Mouse (Mus musculus): ENCODE measurements around the gene Aox2. TPM values are rescaled to one million over a fixed set of nuclear protein-coding genes. Genes with fewer than 3 reads are reported as not detected.

Aox2 gene
- polyA plus RNA-seq, 1 experiment from 2014 or later = 0.02 TPM

- ATAC-seq (peak; percentile 73), DNase-seq (ENCODE audit: low spot score) (peak; percentile 74)
- no peak overlapping the region for H3K27ac ChIP-seq (ENCODE audit: low read length)
- H3K4me3 ChIP-seq (ENCODE audit: low read depth, low read length) = no peak overlapping the region
- H3K9me3 ChIP-seq (ENCODE audit: low read length) = no peaks in the 10 kb centered on the region
- H3K36me3 ChIP-seq (ENCODE audit: insufficient read depth, low read length) = no peaks in the 10 kb centered on the region
- no peaks in the 10 kb centered on the region for H3K27me3 ChIP-seq (replicated peaks; ENCODE audit: insufficient read depth, low read length)
- no peak overlapping the region for H3K4me2 ChIP-seq (replicated peaks; ENCODE audit: low read depth, low read length)
- 0 out of 2 replicates have a peak, but pooled peaks cover 3% of the 10 kb centered on the region for H3K4me1 ChIP-seq (ENCODE audit: insufficient read depth, low read depth, low read length)
- no peak overlapping the region for H3K9ac ChIP-seq (replicated peaks; ENCODE audit: low read depth)
- 39% methylated on average over 13 of the region's 13 CpGs for WGBS
- TF ChIP-seq CTCF (IDR thresholded peaks at IDR 0.05) (no peak), EP300 (IDR thresholded peaks at IDR 0.05) (peak; percentile 57; the same call in 1 of the 2 replicates)
These were observed 13.5 kb downstream of the Aox2 start for GRCm38 (mm10) chr1:58291394-58292300.

GRCm38 (mm10) chr1:58294730-58295129 is 16.6 kb downstream of the Aox2 start:
- ATAC-seq (no peak), DNase-seq (ENCODE audit: low spot score) (no peak)
- no peak for TF ChIP-seq EP300 (IDR thresholded peaks at IDR 0.05)
- TF ChIP-seq CTCF (IDR thresholded peaks at IDR 0.05) = no peak
- H3K36me3 ChIP-seq (ENCODE audit: insufficient read depth, low read length) = no peaks in the 10 kb centered on the region
- H3K4me3 ChIP-seq (ENCODE audit: low read depth, low read length) = no peak overlapping the region
- H3K27ac ChIP-seq (ENCODE audit: low read length) = no peak overlapping the region
- WGBS = 70% methylated on average over 5 of the region's 5 CpGs
- no peak overlapping the region for H3K9ac ChIP-seq (replicated peaks; ENCODE audit: low read depth)
- no peaks in the 10 kb centered on the region for H3K9me3 ChIP-seq (ENCODE audit: low read length)
- H3K27me3 ChIP-seq (replicated peaks; ENCODE audit: insufficient read depth, low read length) = no peaks in the 10 kb centered on the region
- H3K4me2 ChIP-seq (replicated peaks; ENCODE audit: low read depth, low read length) = no peak overlapping the region
- 0 out of 2 replicates have a peak, but pooled peaks cover 3% of the 10 kb centered on the region for H3K4me1 ChIP-seq (ENCODE audit: insufficient read depth, low read depth, low read length)

GRCm38 (mm10) chr1:58296278-58296677 is 18.2 kb downstream of the Aox2 start:
- no peaks in the 10 kb centered on the region for H3K27me3 ChIP-seq (replicated peaks; ENCODE audit: insufficient read depth, low read length)
- ATAC-seq (peak; percentile 62), DNase-seq (ENCODE audit: low spot score) (peak; percentile 92)
- H3K4me1 ChIP-seq (ENCODE audit: insufficient read depth, low read depth, low read length) = 0 out of 2 replicates have a peak, but pooled peaks cover 3% of the 10 kb centered on the region
- TF ChIP-seq EP300 (IDR thresholded peaks at IDR 0.05) (no peak), CTCF (IDR thresholded peaks at IDR 0.05) (peak; percentile 92)
- 5% methylated on average over 7 of the region's 7 CpGs for WGBS
- no peak overlapping the region for H3K4me3 ChIP-seq (ENCODE audit: low read depth, low read length)
- no peak overlapping the region for H3K27ac ChIP-seq (ENCODE audit: low read length)
- no peaks in the 10 kb centered on the region for H3K9me3 ChIP-seq (ENCODE audit: low read length)
- no peak overlapping the region for H3K4me2 ChIP-seq (replicated peaks; ENCODE audit: low read depth, low read length)
- no peaks in the 10 kb centered on the region for H3K36me3 ChIP-seq (ENCODE audit: insufficient read depth, low read length)
- H3K9ac ChIP-seq (replicated peaks; ENCODE audit: low read depth) = no peak overlapping the region

- Histone ChIP-seq H3K9me3 (ENCODE audit: low read length) (no peaks in the 10 kb centered on the region), H3K9ac (replicated peaks; ENCODE audit: low read depth) (no peak overlapping the region), H3K27ac (ENCODE audit: low read length) (no peak overlapping the region), H3K4me3 (ENCODE audit: low read depth, low read length) (no peak overlapping the region), H3K4me1 (ENCODE audit: insufficient read depth, low read depth, low read length) (no peaks in the 10 kb centered on the region), H3K4me2 (replicated peaks; ENCODE audit: low read depth, low read length) (no peak overlapping the region), H3K27me3 (replicated peaks; ENCODE audit: insufficient read depth, low read length) (no peaks in the 10 kb centered on the region), H3K36me3 (ENCODE audit: insufficient read depth, low read length) (no peaks in the 10 kb centered on the region)
- ATAC-seq (no peak), DNase-seq (ENCODE audit: low spot score) (no peak)
- WGBS = 72% methylated on average over 4 of the region's 4 CpGs
- TF ChIP-seq CTCF (IDR thresholded peaks at IDR 0.05) = no peak
- TF ChIP-seq EP300 (IDR thresholded peaks at IDR 0.05) = no peak
These were observed 18.7 kb downstream of the Aox2 start for GRCm38 (mm10) chr1:58296821-58297220.

- Histone ChIP-seq H3K9ac (replicated peaks; ENCODE audit: low read depth) (no peak overlapping the region), H3K9me3 (ENCODE audit: low read length) (no peaks in the 10 kb centered on the region), H3K4me1 (ENCODE audit: insufficient read depth, low read depth, low read length) (no peaks in the 10 kb centered on the region), H3K27me3 (replicated peaks; ENCODE audit: insufficient read depth, low read length) (no peaks in the 10 kb centered on the region), H3K27ac (ENCODE audit: low read length) (no peak overlapping the region), H3K36me3 (ENCODE audit: insufficient read depth, low read length) (no peaks in the 10 kb centered on the region), H3K4me3 (ENCODE audit: low read depth, low read length) (no peak overlapping the region), H3K4me2 (replicated peaks; ENCODE audit: low read depth, low read length) (no peak overlapping the region)
- 64% methylated on average over 6 of the region's 6 CpGs for WGBS
- no peak for TF ChIP-seq CTCF (IDR thresholded peaks at IDR 0.05)
- no peak for TF ChIP-seq EP300 (IDR thresholded peaks at IDR 0.05)
- DNase-seq (ENCODE audit: low spot score) (no peak), ATAC-seq (no peak)
These were observed 20.2 kb downstream of the Aox2 start for GRCm38 (mm10) chr1:58298347-58298746.

- 88% methylated on average over 7 of the region's 7 CpGs for WGBS
- no peak overlapping the region for H3K4me2 ChIP-seq (replicated peaks; ENCODE audit: low read depth, low read length)
- H3K4me1 ChIP-seq (ENCODE audit: insufficient read depth, low read depth, low read length) = no peaks in the 10 kb centered on the region
- no peak overlapping the region for H3K9ac ChIP-seq (replicated peaks; ENCODE audit: low read depth)
- DNase-seq (ENCODE audit: low spot score) (no peak), ATAC-seq (no peak)
- no peak overlapping the region for H3K27ac ChIP-seq (ENCODE audit: low read length)
- no peaks in the 10 kb centered on the region for H3K36me3 ChIP-seq (ENCODE audit: insufficient read depth, low read length)
- no peaks in the 10 kb centered on the region for H3K9me3 ChIP-seq (ENCODE audit: low read length)
- no peak for TF ChIP-seq EP300 (IDR thresholded peaks at IDR 0.05)
- TF ChIP-seq CTCF (IDR thresholded peaks at IDR 0.05) = no peak
- H3K4me3 ChIP-seq (ENCODE audit: low read depth, low read length) = no peak overlapping the region
- H3K27me3 ChIP-seq (replicated peaks; ENCODE audit: insufficient read depth, low read length) = no peaks in the 10 kb centered on the region
These were observed 22.9 kb downstream of the Aox2 start for GRCm38 (mm10) chr1:58301073-58301472.

Measured in lung, postnatal 0 days (tissue).